Mouse (Mus musculus) CD4-positive helper T cell, adult 2 months (primary cell): ENCODE results near the gene Glb1.
"Not testable (repeated sequence)": the region's sequence is repeated elsewhere in the genome, so short reads cannot be mapped to it uniquely, and the experiment has no call there.

Source experiments
- DNase-seq: peaks from one replicate; pipeline ENCODE4 v3.0.0-alpha.2; 2012; ENCODE audit warnings: low read depth, missing footprints, low spot score

The Glb1 gene

GRCm38 (mm10) chr9:114400949-114401684 lies at the start of gene Glb1, which contains the start of gene Tmppe:
Glb1 (plus strand) TSS chr9:114401076.
Tmppe (plus strand) TSS chr9:114401105.
- peak; percentile 90 for DNase-seq

- peak; percentile 77 for DNase-seq
Measured at GRCm38 (mm10) chr9:114367783-114368470, 32.9 kb upstream of the Glb1 start.

- peak; percentile 15 for DNase-seq
Measured at GRCm38 (mm10) chr9:114368471-114368858, 32.4 kb upstream of the Glb1 start.

- peak; percentile 14 for DNase-seq
Measured at GRCm38 (mm10) chr9:114369389-114369788, 31.5 kb upstream of the Glb1 start.

GRCm38 (mm10) chr9:114371717-114372116 lies 29.2 kb upstream of the Glb1 start:
- peak; percentile 19 for DNase-seq

GRCm38 (mm10) chr9:114375276-114375962 lies 25.5 kb upstream of the Glb1 start:
- no peak for DNase-seq

- DNase-seq, result no peak
Measured at GRCm38 (mm10) chr9:114377168-114377567, 23.7 kb upstream of the Glb1 start.

- DNase-seq, result no peak
Measured at GRCm38 (mm10) chr9:114379871-114380270, 21.0 kb upstream of the Glb1 start.

GRCm38 (mm10) chr9:114380881-114381733 lies 19.8 kb upstream of the Glb1 start:
- DNase-seq, result peak; percentile 56

GRCm38 (mm10) chr9:114382936-114383710 lies 17.8 kb upstream of the Glb1 start:
- DNase-seq, result no peak

- DNase-seq, result no peak
Measured at GRCm38 (mm10) chr9:114384691-114385090, 16.2 kb upstream of the Glb1 start.

- no peak for DNase-seq
Measured at GRCm38 (mm10) chr9:114385160-114385559, 15.7 kb upstream of the Glb1 start.

- no peak for DNase-seq
Measured at GRCm38 (mm10) chr9:114387086-114387485, 13.8 kb upstream of the Glb1 start.

GRCm38 (mm10) chr9:114388288-114388687 lies 12.6 kb upstream of the Glb1 start:
- no peak for DNase-seq

- DNase-seq, result no peak
Measured at GRCm38 (mm10) chr9:114388701-114389370, 12.0 kb upstream of the Glb1 start.

GRCm38 (mm10) chr9:114389371-114389904 lies 11.4 kb upstream of the Glb1 start:
- peak; percentile 51 for DNase-seq

GRCm38 (mm10) chr9:114389905-114390748 lies 10.7 kb upstream of the Glb1 start, which contains the start of gene Crtap:
Crtap (minus strand) TSS chr9:114390675.
- DNase-seq, result peak; percentile 82

- DNase-seq, result no peak
Measured at GRCm38 (mm10) chr9:114390749-114391075, 10.2 kb upstream of the Glb1 start.

- DNase-seq, result not testable (repeated sequence)
Measured at GRCm38 (mm10) chr9:114394136-114394535, 6.7 kb upstream of the Glb1 start.
